Mouse (Mus musculus): Measurements from ENCODE around the gene Rsph14.
A peak's percentile ranks its signal among the peaks of the same experiment; 100 is the strongest.

Gene Rsph14

GRCm38 (mm10) chr10:74933548-74934190, 98.7 kb downstream of the Rsph14 start:
- no peak for ATAC-seq (ENCODE audit: low TSS enrichment)

GRCm38 (mm10) chr10:74932487-74932886, 99.9 kb downstream of the Rsph14 start:
- no peak for ATAC-seq (ENCODE audit: low TSS enrichment)

GRCm38 (mm10) chr10:74931631-74932030, 100.8 kb downstream of the Rsph14 start:
- no peak for ATAC-seq (ENCODE audit: low TSS enrichment)

GRCm38 (mm10) chr10:74930541-74930940, 101.8 kb downstream of the Rsph14 start:
- no peak for ATAC-seq (ENCODE audit: low TSS enrichment)

- ATAC-seq (ENCODE audit: low TSS enrichment), result no peak
Measured at GRCm38 (mm10) chr10:74929578-74929977, 102.8 kb downstream of the Rsph14 start.

- ATAC-seq (ENCODE audit: low TSS enrichment), result no peak
Measured at GRCm38 (mm10) chr10:74928276-74928675, 104.1 kb downstream of the Rsph14 start.

- ATAC-seq (ENCODE audit: low TSS enrichment), result peak; percentile 42
Measured at GRCm38 (mm10) chr10:74925324-74925723, 107.1 kb downstream of the Rsph14 start.

- ATAC-seq (ENCODE audit: low TSS enrichment), result no peak
Measured at GRCm38 (mm10) chr10:74924274-74924673, 108.1 kb downstream of the Rsph14 start.

- ATAC-seq (ENCODE audit: low TSS enrichment), result peak; percentile 78
Measured at GRCm38 (mm10) chr10:74922763-74923162, 109.6 kb downstream of the Rsph14 start.

GRCm38 (mm10) chr10:74921614-74922013, 110.8 kb downstream of the Rsph14 start:
- no peak for ATAC-seq (ENCODE audit: low TSS enrichment)

- peak; percentile 69 for ATAC-seq (ENCODE audit: low TSS enrichment)
Measured at GRCm38 (mm10) chr10:74920853-74921567, 111.4 kb downstream of the Rsph14 start.

GRCm38 (mm10) chr10:74919277-74919676, 113.1 kb downstream of the Rsph14 start:
- ATAC-seq (ENCODE audit: low TSS enrichment), result no peak

GRCm38 (mm10) chr10:74908431-74908830, 124.0 kb downstream of the Rsph14 start:
- no peak for ATAC-seq (ENCODE audit: low TSS enrichment)
